Mouse (Mus musculus): ENCODE measurements around the gene Tpst2. TPM values are rescaled to one million over a fixed set of nuclear protein-coding genes. Genes with fewer than 3 reads are reported as not detected.

The Tpst2 gene
- total and polyA plus RNA-seq, 2 experiments from 2014 or later, result 42.9 to 86.1 TPM

DNA sequence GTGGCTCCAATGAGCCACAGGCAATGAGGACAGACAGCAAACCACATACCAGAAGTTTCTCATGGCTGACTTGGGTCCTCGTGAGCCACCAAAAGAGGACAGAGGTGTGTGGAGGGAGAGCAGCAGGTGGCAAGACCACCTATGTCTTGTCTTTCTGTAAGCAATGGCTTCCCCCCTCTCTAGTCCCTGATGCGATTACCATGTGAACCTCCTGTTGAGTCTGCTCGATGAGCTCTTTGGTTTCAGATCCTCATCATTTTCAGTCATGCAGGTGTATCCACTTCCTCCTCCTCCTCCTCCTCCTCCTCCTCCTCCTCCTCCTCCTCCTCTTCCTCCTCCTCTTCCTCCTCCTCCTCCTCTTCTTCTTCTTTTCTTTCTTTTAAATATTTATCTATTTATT lies 15.7 kb upstream of the Tpst2 start:
- DNase-seq (ENCODE audit: low spot score), result no peak
- peaks cover 2% of the 10 kb centered on the region for H3K4me1 ChIP-seq (ENCODE audit: control insufficient read depth, insufficient read depth)
- TF ChIP-seq CTCF (IDR thresholded peaks at IDR 0.05; ENCODE audit: low read depth) (no peak), EP300 (IDR thresholded peaks at IDR 0.05; ENCODE audit: low read depth) (no peak)
- no peak overlapping the region for H3K9ac ChIP-seq (replicated peaks; ENCODE audit: low read depth, low read length)
- peaks cover 11% of the 10 kb centered on the region for H3K27me3 ChIP-seq (ENCODE audit: control insufficient read depth, insufficient read depth, low read length)
- 72% methylated on average over 3 of the region's 3 CpGs for WGBS
- no peaks in the 10 kb centered on the region for H3K9me3 ChIP-seq (replicated peaks; ENCODE audit: control insufficient read depth, low read length)
- no peak overlapping the region for H3K4me2 ChIP-seq (ENCODE audit: low read depth, low read length)
- no peak overlapping the region for H3K4me3 ChIP-seq (ENCODE audit: low read depth, low read length)
- no peak for ATAC-seq (ENCODE audit: insufficient read depth, low read depth)
- no peak overlapping the region for H3K27ac ChIP-seq (ENCODE audit: low read depth)
- H3K36me3 ChIP-seq (replicated peaks; ENCODE audit: control insufficient read depth, insufficient read depth, low read length), result no peaks in the 10 kb centered on the region

DNA sequence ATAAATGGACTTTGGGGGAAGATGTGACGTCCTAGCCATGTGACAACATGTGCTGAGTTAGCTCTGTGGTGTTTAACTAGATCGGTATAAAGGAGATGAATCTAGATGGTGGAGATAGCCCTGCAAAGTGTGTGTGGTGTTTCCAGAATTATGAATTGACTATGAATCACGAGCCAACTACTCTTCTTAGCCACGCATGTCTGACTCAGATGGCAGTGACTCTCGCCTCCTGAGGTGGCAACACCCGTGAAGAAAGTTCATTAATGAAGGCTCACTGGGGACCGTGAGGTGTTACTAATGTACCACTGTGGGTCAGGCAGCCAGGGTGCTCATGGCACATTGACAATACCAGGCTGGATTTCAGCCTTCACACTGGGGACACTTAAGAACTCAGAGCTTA lies 12.4 kb upstream of the Tpst2 start:
- no peaks in the 10 kb centered on the region for H3K36me3 ChIP-seq (replicated peaks; ENCODE audit: control insufficient read depth, insufficient read depth, low read length)
- H3K9me3 ChIP-seq (replicated peaks; ENCODE audit: control insufficient read depth, low read length), result no peaks in the 10 kb centered on the region
- no peak overlapping the region for H3K9ac ChIP-seq (replicated peaks; ENCODE audit: low read depth, low read length)
- WGBS, result 77% methylated on average over 7 of the region's 7 CpGs
- no peak overlapping the region for H3K4me2 ChIP-seq (ENCODE audit: low read depth, low read length)
- H3K27ac ChIP-seq (ENCODE audit: low read depth), result no peak overlapping the region
- no peak for DNase-seq (ENCODE audit: low spot score)
- peaks cover 33% of the 10 kb centered on the region for H3K27me3 ChIP-seq (ENCODE audit: control insufficient read depth, insufficient read depth, low read length)
- H3K4me3 ChIP-seq (ENCODE audit: low read depth, low read length), result no peak overlapping the region
- ATAC-seq (ENCODE audit: insufficient read depth, low read depth), result no peak
- no peak for TF ChIP-seq CTCF (IDR thresholded peaks at IDR 0.05; ENCODE audit: low read depth)
- TF ChIP-seq EP300 (IDR thresholded peaks at IDR 0.05; ENCODE audit: low read depth), result no peak
- H3K4me1 ChIP-seq (ENCODE audit: control insufficient read depth, insufficient read depth), result no peaks in the 10 kb centered on the region

DNA sequence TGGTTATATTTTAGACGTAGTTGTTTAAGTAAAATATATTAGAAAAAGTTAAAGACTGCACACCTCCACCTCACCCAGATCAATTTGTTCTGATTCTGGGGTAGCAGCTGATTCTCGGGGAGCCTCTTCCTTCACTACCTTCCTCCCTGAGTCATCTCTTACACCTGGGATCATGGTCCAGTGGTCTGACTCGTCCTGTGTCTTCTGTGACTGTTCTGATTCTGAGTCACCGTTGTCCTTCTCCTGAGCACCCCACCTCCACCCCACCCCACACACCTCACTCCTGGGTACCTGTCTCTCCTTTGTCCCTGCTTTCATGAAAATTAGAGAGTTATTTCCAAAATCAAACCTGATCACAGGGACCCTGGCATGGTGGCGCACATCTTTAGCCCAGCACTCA lies 11.4 kb upstream of the Tpst2 start:
- no peaks in the 10 kb centered on the region for H3K4me1 ChIP-seq (ENCODE audit: control insufficient read depth, insufficient read depth)
- WGBS, result 76% methylated on average over 5 of the region's 5 CpGs
- H3K4me2 ChIP-seq (ENCODE audit: low read depth, low read length), result no peak overlapping the region

DNA sequence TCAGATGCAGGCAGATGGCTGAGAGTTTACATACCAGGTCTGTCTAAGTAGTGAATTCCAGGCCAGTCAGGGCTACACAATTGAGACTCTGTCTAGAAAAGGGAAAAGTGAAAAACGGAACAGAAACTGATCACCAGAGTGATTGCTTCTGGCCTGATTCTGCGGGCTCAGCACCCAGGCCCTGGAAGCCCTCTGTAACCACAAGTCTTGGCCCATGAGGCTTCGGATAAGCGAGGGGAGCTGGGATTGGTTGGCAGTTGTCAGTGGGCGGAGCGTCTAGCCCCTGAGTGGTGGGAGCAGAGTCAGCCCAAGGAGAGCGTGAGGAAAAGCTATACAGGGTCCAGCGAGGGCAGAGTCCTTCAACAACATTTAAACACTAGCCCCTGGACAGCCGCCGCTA lies 11.0 kb upstream of the Tpst2 start:
- Histone ChIP-seq H3K27me3 (ENCODE audit: control insufficient read depth, insufficient read depth, low read length) (peaks cover 41% of the 10 kb centered on the region), H3K9ac (replicated peaks; ENCODE audit: low read depth, low read length) (no peak overlapping the region), H3K9me3 (replicated peaks; ENCODE audit: control insufficient read depth, low read length) (no peaks in the 10 kb centered on the region), H3K4me1 (ENCODE audit: control insufficient read depth, insufficient read depth) (no peaks in the 10 kb centered on the region), H3K27ac (ENCODE audit: low read depth) (no peak overlapping the region), H3K4me3 (ENCODE audit: low read depth, low read length) (no peak overlapping the region), H3K4me2 (ENCODE audit: low read depth, low read length) (no peak overlapping the region), H3K36me3 (replicated peaks; ENCODE audit: control insufficient read depth, insufficient read depth, low read length) (no peaks in the 10 kb centered on the region)
- WGBS, result 11% methylated on average over 10 of the region's 10 CpGs
- DNase-seq (ENCODE audit: low spot score), result no peak
- no peak for TF ChIP-seq CTCF (IDR thresholded peaks at IDR 0.05; ENCODE audit: low read depth)
- no peak for TF ChIP-seq EP300 (IDR thresholded peaks at IDR 0.05; ENCODE audit: low read depth)
- ATAC-seq (ENCODE audit: insufficient read depth, low read depth), result no peak

More for the DNA sequence above, 11.4 kb upstream of the Tpst2 start:
- no peak for DNase-seq (ENCODE audit: low spot score)
- H3K9ac ChIP-seq (replicated peaks; ENCODE audit: low read depth, low read length), result no peak overlapping the region
- no peak overlapping the region for H3K4me3 ChIP-seq (ENCODE audit: low read depth, low read length)
- no peak for TF ChIP-seq CTCF (IDR thresholded peaks at IDR 0.05; ENCODE audit: low read depth)
- no peak for TF ChIP-seq EP300 (IDR thresholded peaks at IDR 0.05; ENCODE audit: low read depth)
- peaks cover 41% of the 10 kb centered on the region for H3K27me3 ChIP-seq (ENCODE audit: control insufficient read depth, insufficient read depth, low read length)
- ATAC-seq (ENCODE audit: insufficient read depth, low read depth), result no peak
- H3K27ac ChIP-seq (ENCODE audit: low read depth), result no peak overlapping the region
- H3K9me3 ChIP-seq (replicated peaks; ENCODE audit: control insufficient read depth, low read length), result no peaks in the 10 kb centered on the region
- no peaks in the 10 kb centered on the region for H3K36me3 ChIP-seq (replicated peaks; ENCODE audit: control insufficient read depth, insufficient read depth, low read length)

DNA sequence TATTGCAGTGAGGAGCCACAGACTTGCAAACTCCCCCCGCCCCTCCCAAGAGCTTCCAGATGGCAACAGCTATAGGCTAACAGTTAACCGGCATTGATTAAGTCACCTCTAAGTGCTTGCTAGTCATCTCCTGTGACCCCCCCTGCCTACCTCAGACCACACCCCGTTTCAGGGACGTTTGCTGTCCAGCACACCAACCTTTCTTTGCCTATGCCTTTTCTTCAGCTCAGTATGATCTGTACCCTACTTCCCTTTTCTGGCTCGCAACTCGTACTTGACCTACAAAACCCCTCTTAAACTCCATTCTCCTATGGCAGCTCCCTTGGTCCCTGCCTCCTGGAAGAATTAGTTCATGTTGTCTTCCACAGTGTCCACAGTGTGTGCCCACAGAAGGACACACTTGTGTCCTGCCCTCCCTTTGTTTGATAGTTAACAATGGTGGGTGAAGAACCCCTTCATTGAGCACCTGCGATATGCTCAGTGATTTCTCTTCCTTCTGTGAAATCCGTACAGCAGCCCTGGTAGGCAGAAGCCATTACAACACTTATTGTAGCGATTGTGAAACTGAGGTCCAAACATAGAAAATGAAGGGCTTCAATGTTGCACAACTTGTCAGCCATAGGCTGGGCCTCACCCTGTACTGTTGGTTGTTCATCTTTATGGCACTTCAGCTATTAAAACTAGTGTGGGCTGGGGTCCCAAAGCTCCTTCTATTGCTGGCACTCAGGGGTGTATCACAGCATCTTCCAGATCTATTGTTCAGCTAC lies 10.3 kb upstream of the Tpst2 start:
- no peak for ATAC-seq (ENCODE audit: insufficient read depth, low read depth)
- Histone ChIP-seq H3K4me2 (ENCODE audit: low read depth, low read length) (no peak overlapping the region), H3K4me1 (ENCODE audit: control insufficient read depth, insufficient read depth) (no peaks in the 10 kb centered on the region), H3K27me3 (ENCODE audit: control insufficient read depth, insufficient read depth, low read length) (peaks cover 43% of the 10 kb centered on the region), H3K27ac (ENCODE audit: low read depth) (no peak overlapping the region), H3K4me3 (ENCODE audit: low read depth, low read length) (no peak overlapping the region), H3K9me3 (replicated peaks; ENCODE audit: control insufficient read depth, low read length) (no peaks in the 10 kb centered on the region), H3K9ac (replicated peaks; ENCODE audit: low read depth, low read length) (no peak overlapping the region), H3K36me3 (replicated peaks; ENCODE audit: control insufficient read depth, insufficient read depth, low read length) (no peaks in the 10 kb centered on the region)
- no peak for DNase-seq (ENCODE audit: low spot score)
- TF ChIP-seq EP300 (IDR thresholded peaks at IDR 0.05; ENCODE audit: low read depth) (no peak), CTCF (IDR thresholded peaks at IDR 0.05; ENCODE audit: low read depth) (no peak)
- WGBS, result 56% methylated on average over 9 of the region's 9 CpGs
